Mouse (Mus musculus): ENCODE measurements around the gene Acot12. TPM values are rescaled to one million over a fixed set of nuclear protein-coding genes. Genes with fewer than 3 reads are reported as not detected.

The Acot12 gene
- polyA plus RNA-seq, 1 experiment = 0.13 TPM

DNA sequence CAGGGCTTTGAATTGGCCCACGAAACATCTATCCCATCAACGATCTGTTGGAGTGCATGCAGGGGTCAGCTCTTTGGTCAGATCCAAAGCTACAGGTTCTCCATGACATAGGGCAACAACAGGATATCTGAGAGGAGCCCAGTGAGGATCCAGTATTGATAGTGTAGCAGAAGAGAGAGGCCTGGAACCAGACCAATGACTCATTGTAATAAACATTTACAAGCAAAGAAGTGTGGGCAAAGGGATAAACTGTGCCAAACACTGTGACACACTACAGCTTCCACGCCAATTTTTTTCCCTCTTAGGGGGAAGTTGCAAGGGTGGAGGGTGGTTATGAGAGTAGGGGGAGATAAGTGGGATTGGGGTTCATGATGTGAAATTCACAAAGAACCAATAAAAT lies 17.1 kb upstream of the Acot12 start:
- TF ChIP-seq POLR2A (IDR thresholded peaks at IDR 0.05; ENCODE audit: extremely low read depth, insufficient read depth, low read length) (no peak), CTCF (IDR thresholded peaks at IDR 0.05; ENCODE audit: extremely low read depth, insufficient read depth, low read length) (no peak)
- Histone ChIP-seq H3K27ac (ENCODE audit: insufficient read depth, low read length) (no peak overlapping the region), H3K4me1 (ENCODE audit: control insufficient read depth, insufficient read depth, low read length) (no peaks in the 10 kb centered on the region), H3K4me3 (ENCODE audit: insufficient read depth, low read length) (no peak overlapping the region)

DNA sequence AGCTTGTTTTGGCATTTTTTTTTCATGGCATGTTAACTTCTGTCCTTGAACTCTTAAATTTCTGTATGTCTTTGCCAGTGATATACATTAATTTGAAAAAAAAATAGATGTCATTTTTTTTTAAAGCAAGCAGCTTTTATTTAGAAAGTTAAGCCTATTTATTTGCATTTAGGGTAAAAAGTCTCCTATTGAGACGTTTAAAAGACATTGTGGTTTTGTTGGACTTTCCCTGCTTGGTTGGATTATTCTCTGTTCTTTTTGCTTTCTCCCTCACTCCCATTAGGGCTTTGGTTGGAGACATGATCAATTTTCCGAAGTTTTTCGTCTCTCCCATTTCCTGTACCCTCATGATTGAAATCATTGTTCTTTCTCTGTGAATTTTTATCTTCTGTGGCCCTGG lies 16.2 kb upstream of the Acot12 start:
- H3K4me3 ChIP-seq (ENCODE audit: insufficient read depth, low read length) = no peak overlapping the region
- TF ChIP-seq CTCF (IDR thresholded peaks at IDR 0.05; ENCODE audit: extremely low read depth, insufficient read depth, low read length) (no peak), POLR2A (IDR thresholded peaks at IDR 0.05; ENCODE audit: extremely low read depth, insufficient read depth, low read length) (no peak)

DNA sequence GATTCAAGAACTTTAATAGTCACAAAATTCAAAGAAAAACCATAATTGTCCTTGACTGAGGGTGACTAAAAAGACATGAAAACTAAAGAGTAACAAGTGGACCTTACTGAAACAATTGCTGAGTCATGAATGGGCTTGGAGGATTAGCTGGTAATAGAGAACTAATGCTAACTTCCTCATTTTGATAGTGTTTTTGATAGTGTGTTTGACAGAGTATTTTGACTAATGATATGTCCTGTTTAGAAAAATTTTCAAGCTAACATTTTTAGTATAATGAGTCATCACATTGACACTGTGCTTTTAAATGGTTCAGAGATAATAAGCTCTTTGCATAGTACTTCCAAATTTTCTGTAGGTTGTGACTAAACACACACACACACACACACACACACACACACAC lies 13.4 kb upstream of the Acot12 start:
- H3K4me3 ChIP-seq (ENCODE audit: insufficient read depth, low read length) = no peak overlapping the region
- H3K4me1 ChIP-seq (ENCODE audit: control insufficient read depth, insufficient read depth, low read length) = no peaks in the 10 kb centered on the region
- no peak overlapping the region for H3K27ac ChIP-seq (ENCODE audit: insufficient read depth, low read length)
- TF ChIP-seq POLR2A (IDR thresholded peaks at IDR 0.05; ENCODE audit: extremely low read depth, insufficient read depth, low read length) (no peak), CTCF (IDR thresholded peaks at IDR 0.05; ENCODE audit: extremely low read depth, insufficient read depth, low read length) (no peak)

More for the DNA sequence above, 16.2 kb upstream of the Acot12 start:
- Histone ChIP-seq H3K27ac (ENCODE audit: insufficient read depth, low read length) (no peak overlapping the region), H3K4me1 (ENCODE audit: control insufficient read depth, insufficient read depth, low read length) (no peaks in the 10 kb centered on the region)

DNA sequence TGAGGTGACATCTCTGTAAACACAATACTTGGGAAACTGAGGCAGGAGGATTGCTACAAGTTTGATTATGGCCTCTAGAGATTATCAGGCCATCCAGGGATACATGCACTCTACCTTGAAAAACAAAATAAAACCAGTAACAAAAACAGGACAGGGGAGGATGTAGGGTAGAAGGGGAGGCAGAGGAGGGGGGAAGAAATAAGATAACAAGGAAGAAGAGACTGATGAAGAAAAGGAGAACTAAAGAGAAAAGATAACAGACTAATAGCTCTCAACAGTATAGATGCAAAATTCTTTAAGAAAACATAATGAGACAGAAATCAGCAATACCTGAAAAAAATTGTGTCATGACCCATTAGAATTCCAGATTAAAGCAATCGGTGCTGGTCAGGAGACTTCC lies 4.1 kb upstream of the Acot12 start:
- TF ChIP-seq POLR2A (IDR thresholded peaks at IDR 0.05; ENCODE audit: extremely low read depth, insufficient read depth, low read length) (no peak), CTCF (IDR thresholded peaks at IDR 0.05; ENCODE audit: extremely low read depth, insufficient read depth, low read length) (no peak)
- no peaks in the 10 kb centered on the region for H3K4me1 ChIP-seq (ENCODE audit: control insufficient read depth, insufficient read depth, low read length)

DNA sequence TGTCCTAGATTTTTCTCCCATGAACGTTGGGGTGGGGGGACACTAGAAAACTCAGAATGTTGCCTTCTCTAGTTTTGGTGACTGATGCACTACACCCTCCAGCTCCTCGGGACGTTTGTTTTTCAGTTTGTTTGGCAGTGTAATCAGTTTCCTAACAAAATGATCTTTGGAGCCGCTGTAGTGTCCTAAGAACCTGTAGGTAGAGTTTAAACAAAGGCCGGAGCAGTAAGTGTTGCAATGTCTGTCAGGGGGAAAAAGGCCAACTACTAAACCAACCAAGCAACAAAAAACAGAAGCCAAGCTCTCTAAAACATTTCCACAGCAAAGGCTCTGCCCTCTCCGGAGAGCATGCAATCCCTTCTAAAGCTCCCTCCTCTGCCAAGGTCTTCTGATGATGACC lies 461 bp upstream of the Acot12 start:
- Histone ChIP-seq H3K4me3 (ENCODE audit: insufficient read depth, low read length) (peak overlapping the region; percentile 40), H3K27ac (ENCODE audit: insufficient read depth, low read length) (no peak overlapping the region), H3K4me1 (ENCODE audit: control insufficient read depth, insufficient read depth, low read length) (no peaks in the 10 kb centered on the region; the same call in 1 of the 2 replicates)
- TF ChIP-seq CTCF (IDR thresholded peaks at IDR 0.05; ENCODE audit: extremely low read depth, insufficient read depth, low read length) (no peak), POLR2A (IDR thresholded peaks at IDR 0.05; ENCODE audit: extremely low read depth, insufficient read depth, low read length) (no peak)

More for the DNA sequence above, 4.1 kb upstream of the Acot12 start:
- no peak overlapping the region for H3K4me3 ChIP-seq (ENCODE audit: insufficient read depth, low read length)
- H3K27ac ChIP-seq (ENCODE audit: insufficient read depth, low read length) = no peak overlapping the region

DNA sequence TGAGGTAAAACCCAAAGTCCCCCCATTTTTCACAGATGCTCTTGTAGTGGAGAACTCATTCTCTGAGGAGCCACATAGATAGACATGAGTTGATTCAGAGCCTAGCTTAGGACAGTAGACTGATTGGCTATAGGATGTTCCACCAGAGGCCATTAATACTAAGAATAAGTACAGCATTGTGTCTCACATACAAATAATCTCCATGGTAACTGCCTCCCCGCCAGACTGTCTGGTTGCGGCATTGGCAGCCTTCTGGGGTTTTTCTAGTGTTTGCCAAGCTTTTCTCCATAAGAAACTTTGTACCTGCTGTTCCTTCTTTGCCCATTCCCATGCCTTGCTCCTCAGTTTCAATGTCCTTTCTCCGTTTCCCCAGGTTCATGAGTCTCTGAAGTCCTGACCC lies 1.9 kb downstream of the Acot12 start:
- TF ChIP-seq CTCF (IDR thresholded peaks at IDR 0.05; ENCODE audit: extremely low read depth, insufficient read depth, low read length) = no peak
- no peak for TF ChIP-seq POLR2A (IDR thresholded peaks at IDR 0.05; ENCODE audit: extremely low read depth, insufficient read depth, low read length)
- Histone ChIP-seq H3K27ac (ENCODE audit: insufficient read depth, low read length) (no peak overlapping the region), H3K4me3 (ENCODE audit: insufficient read depth, low read length) (no peak overlapping the region), H3K4me1 (ENCODE audit: control insufficient read depth, insufficient read depth, low read length) (no peaks in the 10 kb centered on the region; the same call in 1 of the 2 replicates)

DNA sequence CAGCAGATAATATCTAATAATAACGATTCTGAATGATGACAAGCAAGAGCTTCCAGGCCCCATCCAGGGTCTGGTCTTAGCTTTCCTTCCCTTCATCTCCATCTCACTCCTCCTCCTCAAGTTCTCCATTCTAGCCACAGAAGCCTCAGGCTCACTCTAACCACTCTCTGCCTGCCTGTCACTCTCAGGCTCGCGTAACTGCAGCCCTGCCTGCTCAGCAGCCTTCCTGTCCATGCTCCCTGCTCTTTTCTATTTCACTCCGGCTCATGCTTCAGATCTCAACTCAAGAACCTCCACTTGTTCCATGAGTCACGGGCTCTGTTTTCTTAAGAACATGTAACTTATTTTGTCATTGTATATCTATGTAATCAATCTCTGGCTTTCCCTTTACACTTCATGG lies 5.2 kb downstream of the Acot12 start:
- no peak for TF ChIP-seq POLR2A (IDR thresholded peaks at IDR 0.05; ENCODE audit: extremely low read depth, insufficient read depth, low read length)
- no peak for TF ChIP-seq CTCF (IDR thresholded peaks at IDR 0.05; ENCODE audit: extremely low read depth, insufficient read depth, low read length)
- H3K4me1 ChIP-seq (ENCODE audit: control insufficient read depth, insufficient read depth, low read length) = no peaks in the 10 kb centered on the region; the same call in 1 of the 2 replicates

DNA sequence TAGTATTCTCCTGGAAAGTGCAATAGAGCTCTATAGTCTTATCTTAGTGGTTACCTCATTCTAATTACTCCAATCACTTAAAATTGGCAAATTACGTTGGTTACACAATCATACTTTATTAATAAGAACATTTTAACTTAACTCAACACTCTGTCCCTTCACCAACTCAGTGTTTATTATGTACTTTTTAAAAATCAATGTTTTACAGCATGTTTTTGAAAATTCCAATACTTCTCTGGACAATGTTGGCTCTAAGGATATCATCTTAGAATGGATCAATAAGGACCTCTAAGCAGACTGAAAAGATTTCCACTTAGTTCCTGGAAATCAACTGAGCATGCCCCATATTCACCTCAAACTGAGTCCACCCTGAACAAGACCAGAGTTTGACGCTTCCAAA lies 7.1 kb downstream of the Acot12 start:
- H3K4me3 ChIP-seq (ENCODE audit: insufficient read depth, low read length) = no peak overlapping the region
- TF ChIP-seq CTCF (IDR thresholded peaks at IDR 0.05; ENCODE audit: extremely low read depth, insufficient read depth, low read length) = no peak
- no peak for TF ChIP-seq POLR2A (IDR thresholded peaks at IDR 0.05; ENCODE audit: extremely low read depth, insufficient read depth, low read length)
- no peak overlapping the region for H3K27ac ChIP-seq (ENCODE audit: insufficient read depth, low read length)
- H3K4me1 ChIP-seq (ENCODE audit: control insufficient read depth, insufficient read depth, low read length) = no peaks in the 10 kb centered on the region; the same call in 1 of the 2 replicates

More for the DNA sequence above, 5.2 kb downstream of the Acot12 start:
- Histone ChIP-seq H3K4me3 (ENCODE audit: insufficient read depth, low read length) (no peak overlapping the region), H3K27ac (ENCODE audit: insufficient read depth, low read length) (no peak overlapping the region)

DNA sequence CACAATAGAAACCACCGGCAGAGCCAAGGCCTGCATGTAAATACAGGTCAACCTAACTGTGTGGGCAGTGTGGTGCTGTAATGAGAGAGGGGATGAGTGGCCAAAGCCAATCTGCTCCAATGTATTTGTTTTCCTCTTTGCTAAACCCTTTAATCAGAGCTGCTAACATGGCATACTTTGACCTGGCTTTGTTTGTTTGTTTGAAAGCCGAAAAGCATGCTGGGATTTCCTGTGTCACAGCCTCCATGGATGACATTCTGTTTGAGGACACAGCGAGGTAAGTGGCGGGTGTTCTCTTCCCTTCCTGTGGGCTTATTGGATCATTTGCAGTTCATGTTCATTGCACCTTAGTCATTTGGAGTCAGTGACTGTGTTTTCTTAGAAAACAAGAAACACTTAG lies 8.7 kb downstream of the Acot12 start:
- Histone ChIP-seq H3K4me3 (ENCODE audit: insufficient read depth, low read length) (no peak overlapping the region), H3K4me1 (ENCODE audit: control insufficient read depth, insufficient read depth, low read length) (no peaks in the 10 kb centered on the region), H3K27ac (ENCODE audit: insufficient read depth, low read length) (no peak overlapping the region)
- TF ChIP-seq POLR2A (IDR thresholded peaks at IDR 0.05; ENCODE audit: extremely low read depth, insufficient read depth, low read length) = no peak
- TF ChIP-seq CTCF (IDR thresholded peaks at IDR 0.05; ENCODE audit: extremely low read depth, insufficient read depth, low read length) = no peak

DNA sequence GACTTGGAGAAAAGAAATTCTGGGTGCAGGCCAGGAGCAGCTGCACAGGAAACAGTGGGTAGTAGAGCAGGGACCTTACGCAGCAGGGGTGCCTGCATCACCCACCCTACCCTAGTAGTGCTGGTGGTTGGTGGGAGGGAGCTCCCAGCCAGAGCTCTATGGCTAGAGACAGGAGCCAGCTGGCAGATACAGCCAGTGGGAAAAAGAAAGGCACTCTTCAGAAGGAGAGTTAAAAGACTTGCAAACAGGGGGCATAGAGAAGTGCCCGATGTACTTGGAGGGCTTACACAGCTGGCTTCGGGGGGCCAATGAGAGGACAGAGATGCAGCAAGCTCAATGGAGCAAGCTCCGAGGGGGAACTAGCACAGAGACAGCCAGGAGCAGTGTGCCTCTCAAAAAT lies 12.4 kb downstream of the Acot12 start:
- TF ChIP-seq CTCF (IDR thresholded peaks at IDR 0.05; ENCODE audit: extremely low read depth, insufficient read depth, low read length) (no peak), POLR2A (IDR thresholded peaks at IDR 0.05; ENCODE audit: extremely low read depth, insufficient read depth, low read length) (no peak)
- Histone ChIP-seq H3K4me3 (ENCODE audit: insufficient read depth, low read length) (no peak overlapping the region), H3K4me1 (ENCODE audit: control insufficient read depth, insufficient read depth, low read length) (no peaks in the 10 kb centered on the region), H3K27ac (ENCODE audit: insufficient read depth, low read length) (no peak overlapping the region)
